Mouse (Mus musculus) common myeloid progenitor, adult 5-6 weeks (primary cell): ENCODE measurements around the gene Amot. TPM values are rescaled to one million over a fixed set of nuclear protein-coding genes. Genes with fewer than 3 reads are reported as not detected.

Experiments used
- ATAC-seq: replicated peaks from 2 replicates; pipeline ENCODE4 v1.8.0; 2016; ENCODE audit warnings: low read depth, mild to moderate bottlenecking, moderate TSS enrichment, inconsistent platforms; ENCODE audit not compliant: poor library complexity, severe bottlenecking
- total RNA-seq: library from RNA; stranded (forward); fragments of 200-1000, 187-1606 nt; gene quantifications from 2 replicates; pipeline ENCODE4 v1.2.3, GENCODE M21; 2017

Amot gene
- total RNA-seq = 4.9 and 8.5 TPM in 2 replicates

GRCm38 (mm10) chrX:145504717-145505415, at the start of gene Amot:
Gene Amot, minus strand, starts transcription at chrX:145505181.
- ATAC-seq = peak; percentile 84

- no peak for ATAC-seq
These were observed 40.1 kb upstream of the Amot start for GRCm38 (mm10) chrX:145545060-145545459.

- ATAC-seq = no peak
These were observed 38.9 kb upstream of the Amot start for GRCm38 (mm10) chrX:145543602-145544490.

- no peak for ATAC-seq
These were observed 36.1 kb upstream of the Amot start for GRCm38 (mm10) chrX:145541050-145541449.

- no peak for ATAC-seq
These were observed 35.3 kb upstream of the Amot start for GRCm38 (mm10) chrX:145540321-145540720.

- no peak for ATAC-seq
These were observed 24.6 kb upstream of the Amot start for GRCm38 (mm10) chrX:145529602-145530001.

GRCm38 (mm10) chrX:145516322-145517066, 11.5 kb upstream of the Amot start:
- ATAC-seq = no peak

GRCm38 (mm10) chrX:145515498-145516158, 10.6 kb upstream of the Amot start:
- no peak for ATAC-seq

GRCm38 (mm10) chrX:145510675-145511074, 5.7 kb upstream of the Amot start:
- ATAC-seq = no peak

- peak; percentile 84 for ATAC-seq
These were observed 648 bp upstream of the Amot start for GRCm38 (mm10) chrX:145505457-145506201.

- no peak for ATAC-seq
These were observed 3.2 kb downstream of the Amot start for GRCm38 (mm10) chrX:145501666-145502355.

- ATAC-seq = no peak
These were observed 5.9 kb downstream of the Amot start for GRCm38 (mm10) chrX:145499101-145499500.

GRCm38 (mm10) chrX:145498691-145499090, 6.3 kb downstream of the Amot start:
- ATAC-seq = no peak

GRCm38 (mm10) chrX:145497486-145497885, 7.5 kb downstream of the Amot start:
- ATAC-seq = no peak

- ATAC-seq = no peak
These were observed 9.6 kb downstream of the Amot start for GRCm38 (mm10) chrX:145495381-145495780.

- ATAC-seq = no peak
These were observed 14.2 kb downstream of the Amot start for GRCm38 (mm10) chrX:145490821-145491220.

GRCm38 (mm10) chrX:145490417-145490816, 14.6 kb downstream of the Amot start:
- no peak for ATAC-seq

- ATAC-seq = no peak
These were observed 15.0 kb downstream of the Amot start for GRCm38 (mm10) chrX:145489950-145490349.

GRCm38 (mm10) chrX:145485495-145485894, 19.5 kb downstream of the Amot start:
- no peak for ATAC-seq
